Mouse (Mus musculus) c-Kit-negative CD71-positive TER-119-positive erythroid progenitor cells, embryonic 14.5 days (primary cell): ENCODE results near the gene Ptch1.

Experiments
- DNase-seq: peaks from one replicate; pipeline ENCODE4 v3.0.0-alpha.2; 2013; ENCODE audit warnings: low read depth, low spot score

Gene Ptch1

DNA sequence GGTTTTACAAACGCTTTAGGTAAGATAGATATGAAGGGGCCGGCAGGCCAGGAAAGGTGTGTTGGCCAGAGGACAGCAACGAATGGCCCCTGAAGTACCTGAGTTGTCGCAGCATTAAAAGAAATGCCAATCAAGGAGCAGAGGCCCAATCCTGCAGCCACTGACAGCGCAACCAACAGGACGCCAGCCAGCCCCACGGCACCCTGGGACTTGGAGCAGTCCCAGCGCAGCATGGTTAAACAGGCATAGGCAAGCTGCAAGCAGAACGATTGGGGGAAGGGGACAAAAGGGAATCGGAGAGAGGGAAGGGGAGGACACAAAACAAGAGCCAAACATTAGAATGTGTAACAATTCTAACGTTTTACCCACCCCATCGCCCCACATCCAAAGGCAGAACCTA, 32.8 kb downstream of the Ptch1 start:
- no peak for DNase-seq

DNA sequence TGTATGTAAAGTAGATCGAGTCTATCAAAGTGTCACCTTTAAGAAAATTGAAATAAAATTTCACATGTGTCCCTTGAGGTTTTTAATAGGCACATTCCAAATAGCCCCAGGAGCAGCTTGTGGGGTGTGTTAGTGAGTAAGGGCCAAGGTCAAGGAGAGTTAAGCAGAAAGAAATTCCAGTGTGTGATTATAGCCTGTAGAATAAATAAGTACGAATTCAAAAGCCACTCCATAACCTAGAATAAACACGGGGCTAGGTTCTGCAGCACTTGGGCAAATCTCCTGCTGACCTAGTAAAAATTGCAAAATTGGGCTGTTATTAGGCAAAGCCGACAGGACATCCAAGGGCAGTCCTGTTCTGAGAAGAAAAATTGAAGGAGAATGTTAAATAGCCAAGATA, 38.4 kb downstream of the Ptch1 start:
- no peak for DNase-seq

DNA sequence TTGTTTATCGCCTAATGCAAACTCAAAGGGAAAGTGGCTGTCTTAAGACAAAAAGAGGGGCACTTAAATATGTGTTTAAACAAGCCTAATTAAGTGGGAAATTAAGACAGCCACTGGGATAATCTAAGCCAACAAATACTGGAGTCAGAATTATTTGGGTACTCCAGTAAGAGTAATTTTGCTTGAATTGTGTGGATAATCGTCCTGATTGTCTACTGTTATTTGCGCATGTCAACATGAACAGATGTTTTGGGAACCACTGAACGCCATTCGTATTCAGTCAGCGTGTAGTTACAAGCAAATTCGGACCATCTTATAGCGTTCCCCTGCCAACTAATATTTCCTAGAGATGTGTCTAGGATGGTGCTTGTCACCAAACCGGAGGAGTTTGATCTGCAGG, 42.5 kb downstream of the Ptch1 start:
- DNase-seq: no peak

DNA sequence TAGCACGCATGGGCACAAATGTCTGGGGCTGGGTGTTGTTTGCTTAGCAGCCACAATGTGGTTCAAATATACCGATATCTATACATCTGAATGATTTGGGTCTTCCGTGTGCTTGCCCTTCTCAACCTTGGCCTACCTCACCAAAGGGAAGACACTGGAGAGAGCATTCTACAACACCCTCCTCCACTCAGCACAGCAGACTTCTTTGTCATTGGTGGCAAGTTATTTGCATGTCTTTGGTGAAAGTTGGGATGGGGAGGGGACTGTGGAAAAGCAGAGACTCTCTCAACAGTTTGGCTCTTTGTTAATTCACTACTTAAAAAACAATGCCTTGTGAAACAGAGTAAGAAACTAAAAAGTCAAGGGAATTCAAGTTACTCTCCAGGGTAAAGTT, 43.0 kb downstream of the Ptch1 start:
- DNase-seq: no peak

DNA sequence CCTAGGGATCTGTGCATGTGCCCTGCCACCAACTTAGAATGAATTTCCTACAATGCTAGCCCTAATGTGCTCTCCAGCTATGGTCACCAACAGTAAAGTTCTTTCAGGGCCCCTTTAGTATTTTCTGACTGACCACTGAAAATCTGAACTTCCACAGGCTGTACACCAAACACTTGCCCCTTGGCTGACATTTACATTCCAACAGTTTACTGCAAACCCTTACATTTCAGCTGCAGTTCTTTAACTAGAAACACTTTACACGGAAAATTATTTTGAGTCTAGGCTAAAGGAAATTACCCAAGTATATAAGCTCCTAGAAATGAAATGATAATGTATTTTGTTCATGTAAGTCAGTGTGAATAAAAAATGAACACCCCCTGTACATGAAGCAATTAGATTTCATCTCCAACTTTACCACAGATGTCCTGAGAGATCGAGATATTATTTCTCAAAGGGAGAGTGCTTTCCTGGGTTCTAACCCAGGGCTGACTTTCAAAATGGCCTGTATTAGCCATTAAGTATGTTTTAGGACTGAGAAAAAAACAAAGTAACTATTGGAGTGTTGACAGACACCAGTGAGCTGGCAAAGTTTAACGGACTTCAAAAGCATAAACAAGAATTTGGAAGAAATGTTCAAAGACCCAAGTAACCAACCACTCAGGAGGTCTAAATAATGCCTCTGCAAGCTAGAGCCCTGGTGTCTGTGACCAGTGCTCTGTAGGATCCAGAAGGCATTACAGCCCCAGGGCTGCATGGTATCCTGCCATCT, 43.6 kb downstream of the Ptch1 start:
- no peak for DNase-seq

DNA sequence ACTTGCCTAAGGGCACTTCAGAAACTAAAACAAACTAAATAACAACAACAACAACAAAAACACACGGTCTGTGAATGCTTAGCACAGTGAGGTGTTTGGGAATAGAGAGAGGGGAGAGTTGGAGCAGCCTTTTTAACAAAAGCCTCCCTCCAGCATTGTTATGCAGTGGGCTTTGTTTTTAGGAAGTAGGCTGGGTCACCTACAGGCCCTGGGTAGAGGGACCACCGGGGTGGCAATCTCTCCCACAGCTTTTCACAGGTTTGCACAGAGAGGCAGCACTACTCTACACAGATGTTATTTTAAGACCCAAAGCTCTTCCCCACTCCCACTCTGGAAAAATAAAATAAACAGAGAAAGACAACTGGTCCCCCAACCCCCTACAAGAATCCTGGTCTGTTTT, 44.5 kb downstream of the Ptch1 start:
- DNase-seq: no peak

DNA sequence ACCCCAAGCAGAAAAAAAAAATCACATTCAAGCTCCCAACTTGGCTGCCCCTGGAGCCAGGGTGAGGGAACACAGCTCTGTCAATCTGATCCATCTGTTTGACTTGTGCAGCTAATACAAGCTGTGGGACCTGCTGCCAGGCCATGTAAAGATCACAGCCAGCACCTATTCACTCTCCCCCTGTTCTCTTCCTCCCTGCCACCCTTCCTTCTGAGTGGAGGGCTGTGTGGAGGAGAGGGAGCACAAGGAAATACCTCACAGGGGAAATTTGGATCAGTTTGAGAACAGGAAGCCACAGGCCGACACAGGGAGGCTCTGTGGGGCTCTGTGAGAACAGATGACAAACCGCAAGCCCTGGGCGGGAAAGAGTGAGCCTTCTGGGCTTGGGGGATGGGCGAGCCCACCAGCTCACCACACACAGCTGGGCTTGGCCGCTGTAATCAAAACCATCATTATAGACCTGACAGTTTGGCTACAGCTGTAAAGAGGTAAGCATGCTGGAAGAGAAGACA, 45.2 kb downstream of the Ptch1 start:
- no peak for DNase-seq

DNA sequence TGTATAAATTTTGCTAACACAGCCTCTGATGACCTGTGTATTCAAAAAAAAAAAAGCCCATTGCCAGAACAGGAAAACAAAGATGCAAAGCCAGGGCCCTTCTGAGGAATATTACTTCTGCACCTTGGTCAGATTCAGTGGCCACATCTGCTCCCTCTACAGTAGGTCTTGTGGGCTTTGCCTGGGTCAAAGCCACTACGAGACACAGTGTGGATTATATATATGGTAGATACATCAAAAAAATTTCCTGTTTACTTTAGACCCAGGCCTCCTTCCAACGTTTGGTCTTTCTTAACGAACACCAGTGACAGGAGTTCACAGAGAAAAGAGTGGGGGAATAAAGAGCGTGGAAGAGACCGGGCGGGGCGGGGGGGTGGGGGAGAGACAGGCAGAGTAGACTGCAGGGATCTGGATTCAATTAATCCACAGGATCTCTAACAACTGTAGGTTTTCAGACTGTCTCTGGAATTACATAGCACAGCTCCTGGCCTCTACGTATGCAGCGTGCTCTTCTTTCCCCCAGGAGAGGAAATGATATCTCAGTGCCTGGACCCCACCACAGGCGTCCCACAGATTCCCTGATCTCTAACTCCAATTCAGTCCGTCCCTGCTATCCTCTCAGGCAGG, 47.7 kb downstream of the Ptch1 start:
- DNase-seq: no peak

DNA sequence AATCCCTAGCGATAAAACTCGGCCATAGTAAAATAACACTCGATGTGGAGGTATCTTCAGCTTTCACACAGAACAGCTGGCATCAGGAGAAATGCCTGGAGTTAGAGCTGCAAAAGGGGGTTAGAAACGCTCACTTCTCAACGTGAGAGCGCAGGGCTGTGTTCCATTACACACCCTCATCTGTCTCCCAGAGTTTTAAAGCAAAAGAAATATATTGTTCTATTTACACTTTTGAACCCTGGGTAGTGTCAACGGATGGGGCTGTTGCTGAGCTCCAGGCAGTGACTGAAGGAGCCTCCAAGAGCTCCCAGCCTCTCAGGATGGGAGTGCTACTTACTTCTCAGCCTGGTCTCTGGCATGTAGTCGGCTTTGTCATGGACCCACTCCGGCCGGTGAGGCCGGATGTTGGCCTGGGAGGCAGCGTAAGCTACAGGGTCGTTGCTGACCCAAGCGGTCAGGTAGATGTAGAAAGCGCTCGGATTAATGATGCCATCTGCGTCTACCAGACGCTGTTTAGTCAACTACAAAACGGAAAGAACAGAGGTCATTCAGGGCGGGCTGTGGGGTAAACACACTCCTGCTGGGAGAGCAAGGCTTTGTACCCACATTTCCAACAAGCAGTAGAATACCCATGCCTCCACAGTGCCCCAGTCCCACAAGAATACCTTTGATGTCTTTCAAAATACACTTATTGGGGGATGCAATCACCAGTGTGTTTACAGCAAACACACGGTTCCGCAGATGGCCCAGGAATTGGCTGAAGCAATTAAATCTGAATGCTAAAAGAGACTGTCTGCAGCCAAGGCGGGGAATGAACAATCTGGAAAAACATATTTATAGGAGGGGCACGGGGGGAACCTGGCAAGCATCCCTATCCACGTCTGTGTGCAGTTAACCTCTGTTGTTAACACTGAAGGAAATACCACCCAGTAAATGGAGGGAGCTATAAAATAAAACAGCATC, 48.5 kb downstream of the Ptch1 start:
- DNase-seq: no peak

DNA sequence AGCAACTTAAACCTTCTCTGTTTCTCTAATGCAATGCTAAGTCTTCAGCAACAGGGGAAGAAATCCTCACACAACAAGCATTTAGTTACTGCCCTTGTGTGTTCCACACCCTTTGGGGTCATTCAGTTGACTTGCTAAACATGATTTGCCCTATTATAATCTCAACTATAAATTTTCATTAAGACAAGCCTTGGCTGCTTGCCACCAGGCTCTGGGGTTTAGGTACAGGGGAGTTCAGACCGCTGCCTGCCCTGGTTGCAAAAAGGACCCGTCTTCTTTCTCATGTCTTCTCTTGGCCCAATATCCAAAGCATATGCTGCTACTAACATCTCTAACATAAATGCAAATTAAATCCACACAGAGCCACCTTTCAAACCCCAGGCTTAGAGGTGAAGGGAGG, 49.3 kb downstream of the Ptch1 start:
- DNase-seq: no peak

DNA sequence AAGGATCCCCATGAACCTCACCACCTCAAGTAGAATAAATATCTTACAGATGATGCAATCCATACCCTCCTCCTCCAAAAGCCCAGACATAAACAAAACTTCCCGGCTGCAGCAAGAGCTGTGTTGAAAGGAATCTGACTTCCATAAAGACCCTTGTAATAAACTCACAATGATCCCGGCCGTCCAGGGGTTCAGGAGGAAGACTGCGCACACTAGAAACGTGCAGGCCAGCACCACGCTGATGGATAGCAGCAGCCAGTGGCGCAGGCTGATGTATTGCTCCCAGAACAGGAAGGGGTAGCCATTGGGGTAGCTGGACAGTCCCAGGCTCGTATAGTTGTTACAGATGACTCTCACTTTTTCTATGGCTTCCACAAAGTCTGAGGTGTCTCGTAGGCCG, 50.6 kb downstream of the Ptch1 start:
- DNase-seq: no peak

DNA sequence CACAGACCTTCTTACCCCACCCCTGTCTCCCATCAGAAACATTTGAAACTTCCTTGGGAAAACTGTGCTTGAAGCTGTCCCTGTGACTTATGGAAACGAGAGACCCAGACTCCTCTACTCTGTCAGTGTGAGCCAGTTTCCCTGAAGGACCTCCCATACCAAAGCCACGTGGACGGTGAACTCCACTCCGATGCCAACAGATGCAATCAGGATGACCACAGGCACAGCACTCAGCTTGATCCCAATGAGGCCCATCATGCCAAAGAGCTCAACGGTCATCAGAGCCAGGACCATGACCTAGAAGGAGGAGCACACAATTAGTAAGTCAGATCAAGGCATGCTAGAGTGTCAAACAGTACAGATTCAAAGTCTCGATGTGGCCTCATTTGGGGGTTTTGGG, 53.3 kb downstream of the Ptch1 start:
- no peak for DNase-seq

DNA sequence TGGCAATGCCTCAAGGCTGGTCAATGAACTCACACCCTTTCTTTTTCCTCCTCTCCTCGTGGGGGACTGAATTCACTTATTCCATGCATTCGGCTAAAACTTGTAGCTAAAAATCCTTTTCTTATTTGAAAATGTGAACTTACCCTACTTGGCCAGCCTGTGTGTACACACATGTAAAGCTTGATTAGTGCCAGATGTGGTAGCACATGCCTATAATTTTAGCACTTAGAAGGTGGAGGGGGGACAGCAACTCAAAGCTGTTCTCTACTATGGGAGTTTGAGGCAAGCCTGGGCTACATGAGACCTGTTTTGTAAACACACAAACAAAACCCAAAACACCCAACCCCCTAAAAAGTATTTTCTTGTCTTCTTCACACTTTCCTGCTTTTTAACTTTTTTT, 56.9 kb downstream of the Ptch1 start:
- DNase-seq: no peak

DNA sequence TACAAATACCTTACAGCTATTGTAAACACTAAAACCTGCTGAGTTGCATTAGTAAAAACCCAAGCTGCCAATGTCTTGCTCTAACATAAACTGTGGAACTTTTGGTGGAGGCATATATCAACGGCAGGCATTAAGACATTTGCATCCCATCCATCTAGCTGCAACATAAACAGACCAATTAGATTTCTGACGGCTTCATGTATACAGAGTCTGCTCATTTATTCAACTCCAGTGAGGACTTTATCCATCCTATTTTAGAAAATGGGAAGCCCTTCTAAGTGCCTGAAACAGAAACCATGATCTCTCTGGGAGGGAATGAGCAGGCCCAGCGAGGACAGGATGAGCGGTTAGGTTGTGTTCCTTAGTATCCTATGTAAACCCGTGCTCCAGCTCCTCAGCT, 57.9 kb downstream of the Ptch1 start:
- no peak for DNase-seq

DNA sequence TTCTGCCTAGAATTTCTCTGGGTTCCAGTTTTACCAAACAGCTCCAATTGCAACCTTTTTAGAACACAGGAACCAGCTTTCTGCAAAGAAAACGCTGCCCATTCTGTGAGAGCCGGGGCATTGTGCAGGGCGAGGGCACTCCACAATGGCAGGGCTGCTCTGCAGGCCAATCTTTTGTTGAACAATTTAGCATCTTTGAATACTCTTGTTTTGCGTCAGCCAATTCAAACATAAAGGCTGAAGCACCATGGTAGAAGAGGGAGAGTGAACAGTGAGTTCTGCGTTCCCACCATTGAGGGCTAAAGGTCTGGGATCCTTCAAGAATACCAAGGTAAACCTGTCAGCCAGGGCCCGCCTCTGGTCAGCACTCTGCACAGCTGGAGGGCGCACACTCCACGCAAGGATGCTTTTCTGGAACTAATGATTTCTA, 58.5 kb downstream of the Ptch1 start:
- DNase-seq: no peak

DNA sequence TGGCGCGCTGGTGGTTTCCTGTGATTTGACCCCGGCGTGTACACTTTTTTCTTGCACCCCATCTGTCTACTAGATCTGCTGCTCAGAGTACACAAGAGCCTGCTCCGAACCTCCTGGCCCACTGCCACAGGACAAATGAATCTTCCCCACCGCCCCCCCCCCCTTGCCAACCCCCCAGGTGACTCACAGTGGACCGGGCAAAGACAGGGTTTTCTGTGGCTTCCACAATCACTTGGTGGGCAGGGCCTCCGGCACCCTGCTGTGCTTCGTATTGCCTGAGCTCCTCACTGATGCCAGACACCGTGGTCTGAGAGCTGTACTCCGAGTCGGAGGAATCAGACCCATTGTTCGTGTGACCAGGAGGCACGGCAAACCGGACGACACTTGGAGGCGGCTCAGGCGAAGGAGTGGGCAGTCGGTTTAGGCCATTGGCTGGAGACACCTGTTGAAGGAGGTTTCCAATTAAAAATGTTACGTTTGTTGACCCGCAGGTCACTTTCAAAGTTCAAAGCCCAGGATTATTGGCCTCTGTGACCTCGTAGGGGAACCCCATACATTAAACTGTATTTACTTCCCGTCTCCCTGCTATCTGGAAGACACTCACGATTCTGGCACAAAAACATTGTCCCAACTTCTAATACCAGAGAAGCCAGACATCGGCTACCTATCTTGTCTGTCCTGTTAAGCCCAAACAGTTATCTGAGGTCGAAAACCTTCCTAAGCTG, 59.9 kb downstream of the Ptch1 start:
- no peak for DNase-seq

DNA sequence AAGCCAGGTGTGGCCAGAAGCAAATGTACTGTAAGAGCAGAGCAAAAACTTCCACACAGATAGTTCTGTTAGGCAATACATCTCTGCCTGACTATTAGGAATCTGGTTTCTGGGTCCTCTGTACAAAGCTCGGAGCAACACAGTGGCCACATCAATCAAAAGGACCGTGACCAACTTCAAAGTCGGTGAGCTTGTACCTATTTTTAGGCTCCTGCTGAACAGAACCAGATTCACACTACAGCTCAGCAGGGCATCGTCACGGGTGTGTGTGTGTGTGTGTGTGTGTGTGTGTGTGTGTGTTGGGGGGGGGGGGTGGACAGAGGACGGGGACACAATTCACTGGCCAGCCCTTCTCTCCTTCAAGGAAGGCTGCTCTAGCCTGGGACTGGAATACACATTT, 61.0 kb downstream of the Ptch1 start:
- no peak for DNase-seq

DNA sequence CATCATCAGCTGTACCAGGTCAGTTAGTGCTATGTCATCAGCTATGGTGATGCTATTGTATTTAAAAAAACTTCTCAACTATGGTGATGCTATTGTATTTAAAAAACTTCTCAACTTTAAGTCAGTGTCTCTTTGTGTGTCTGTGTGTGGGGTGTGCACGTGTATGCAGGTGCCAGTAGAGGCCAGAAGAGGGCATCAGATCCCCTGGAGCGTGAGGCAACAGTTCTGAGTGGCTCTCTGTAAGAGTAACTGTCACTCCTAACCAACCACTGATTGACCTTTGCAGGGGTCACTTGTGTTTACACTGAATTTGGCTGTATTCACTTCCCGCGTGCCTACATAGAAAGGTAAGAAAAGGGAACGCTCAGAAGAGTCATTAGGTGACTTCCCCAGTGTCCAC, 65.6 kb downstream of the Ptch1 start:
- DNase-seq: no peak

DNA sequence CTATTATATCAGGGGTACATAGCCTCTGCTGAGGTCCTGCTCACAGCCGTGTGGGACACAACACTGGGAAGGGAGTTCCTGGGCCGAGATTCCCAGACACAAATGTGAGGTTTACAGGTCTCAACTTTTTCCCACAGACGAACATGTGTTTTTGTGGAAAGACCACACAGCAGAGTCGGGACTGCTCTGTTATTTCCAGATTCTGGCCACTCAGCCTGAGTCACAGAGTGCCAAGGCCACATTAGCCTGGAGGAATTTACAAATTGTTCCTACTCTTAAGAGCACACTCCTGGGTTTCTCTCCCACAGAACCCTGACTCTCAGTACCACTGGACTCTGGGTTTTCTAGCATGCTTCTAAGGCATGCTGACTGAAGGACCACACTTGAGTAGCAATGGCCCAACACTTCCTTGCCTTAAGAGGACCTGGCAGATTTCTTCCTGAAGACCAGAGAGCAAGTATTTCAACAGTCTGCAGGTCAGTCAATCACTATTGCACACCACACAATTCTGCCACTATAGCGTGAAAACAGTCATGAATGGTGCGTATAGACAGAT, 66.3 kb downstream of the Ptch1 start:
- DNase-seq: no peak

DNA sequence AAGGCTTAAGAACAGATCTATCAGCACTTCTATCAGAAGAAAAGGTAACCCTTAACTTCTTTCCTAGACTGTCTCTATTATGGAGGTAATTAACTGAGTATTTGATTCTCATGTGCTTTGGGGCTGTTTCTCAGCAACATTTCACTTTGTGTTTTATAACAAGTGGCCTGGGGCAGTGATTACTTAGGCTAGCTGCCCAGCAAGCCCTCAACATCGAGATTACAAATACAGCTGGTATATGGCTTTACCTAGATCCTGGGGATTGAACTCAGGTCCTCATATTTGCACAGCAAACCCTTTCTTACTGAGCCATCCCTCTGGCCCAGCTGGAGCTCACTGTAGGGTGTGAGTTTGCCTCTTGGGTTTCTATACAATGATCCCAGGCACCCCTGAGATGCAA, 67.0 kb downstream of the Ptch1 start:
- no peak for DNase-seq

DNA sequence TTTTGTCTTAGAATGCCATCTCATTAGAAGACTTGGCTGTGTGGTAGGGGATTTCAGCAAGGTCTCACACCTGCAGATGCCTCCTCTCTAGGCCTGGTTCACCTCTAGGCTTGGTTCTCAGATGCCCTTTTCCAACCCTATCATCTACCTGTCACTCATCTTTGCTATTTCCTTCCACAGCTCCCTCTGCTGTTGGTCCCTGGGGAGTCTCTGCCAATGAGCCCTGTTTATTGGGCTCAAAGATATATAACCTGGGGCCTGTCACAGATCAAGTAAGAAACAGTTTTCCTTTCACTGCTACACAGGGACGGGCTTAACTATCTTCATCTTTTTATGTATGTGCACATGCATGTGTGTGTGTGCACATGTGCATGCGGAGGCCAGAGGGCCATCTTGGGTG, 71.0 kb downstream of the Ptch1 start:
- DNase-seq: no peak
